Mouse (Mus musculus) spleen, adult 2 months (tissue): ENCODE measurements around the gene Pde3a. TPM values are rescaled to one million over a fixed set of nuclear protein-coding genes. Genes with fewer than 3 reads are reported as not detected.

ENCODE experiments used
- DNase-seq, 2 experiments: peaks; one replicate each; pipeline versions ENCODE4 v3.0.0 to v3.0.0-alpha.2; 2012 to 2021; ENCODE audit warnings: low spot score in 2 of 2, low read depth in 1 of 2
- H3K27ac ChIP-seq: fragments of 200-500 bp; 2 replicates; pipeline ENCODE4 v1.5.1; 2012; ENCODE audit warnings: low read length, inconsistent platforms; ENCODE audit not compliant: insufficient read depth
- H3K27me3 ChIP-seq: fragments of 200-500 bp; 2 replicates; pipeline ENCODE4 v1.6.1; 2012; ENCODE audit warnings: mild to moderate bottlenecking, moderate library complexity, low read length, inconsistent platforms; ENCODE audit not compliant: control insufficient read depth, insufficient read depth
- H3K36me3 ChIP-seq: fragments of 200-500 bp; 2 replicates; pipeline ENCODE4 v1.6.1; 2012; ENCODE audit warnings: mild to moderate bottlenecking, low read length, inconsistent platforms; ENCODE audit not compliant: control insufficient read depth, insufficient read depth
- H3K4me1 ChIP-seq: fragments of 200-500 bp; 2 replicates; pipeline ENCODE4 v1.6.1; 2011; ENCODE audit warnings: inconsistent platforms; ENCODE audit not compliant: control insufficient read depth, insufficient read depth, insufficient read length
- H3K4me3 ChIP-seq: fragments of 200-500 bp; 2 replicates; pipeline ENCODE4 v1.5.1; 2011; ENCODE audit warnings: mild to moderate bottlenecking, inconsistent platforms; ENCODE audit not compliant: insufficient read depth, insufficient read length; ENCODE audit errors: extremely low read depth
- CTCF ChIP-seq: fragments of 200-500 bp; IDR thresholded peaks from 2 replicates; pipeline ENCODE4 v1.5.1; 2011; ENCODE audit warnings: mild to moderate bottlenecking, inconsistent platforms; ENCODE audit not compliant: insufficient read depth, insufficient read length, insufficient replicate concordance; ENCODE audit errors: extremely low read depth
- POLR2A ChIP-seq: fragments of 200-500 bp; IDR thresholded peaks from 2 replicates; pipeline ENCODE4 v1.6.1; 2011; ENCODE audit warnings: low read depth, low read length, inconsistent platforms
- WGBS: fragments of 180-500 bp; shearing (Covaris S2); methylation state at CpG from one replicate; pipeline ENCODE4 v1.1.7; 2018; 5-methylcytosine and 5-hydroxymethylcytosine counted together
- polyA plus RNA-seq: library from polyadenylated mRNA; depleted of rRNA; stranded (reverse); fragments of >200 nt; gene quantifications from 2 replicates; pipeline ENCODE4 v1.2.3, GENCODE M21; 2012

Gene Pde3a
- polyA plus RNA-seq, 1 experiment = 4.8 TPM

DNA sequence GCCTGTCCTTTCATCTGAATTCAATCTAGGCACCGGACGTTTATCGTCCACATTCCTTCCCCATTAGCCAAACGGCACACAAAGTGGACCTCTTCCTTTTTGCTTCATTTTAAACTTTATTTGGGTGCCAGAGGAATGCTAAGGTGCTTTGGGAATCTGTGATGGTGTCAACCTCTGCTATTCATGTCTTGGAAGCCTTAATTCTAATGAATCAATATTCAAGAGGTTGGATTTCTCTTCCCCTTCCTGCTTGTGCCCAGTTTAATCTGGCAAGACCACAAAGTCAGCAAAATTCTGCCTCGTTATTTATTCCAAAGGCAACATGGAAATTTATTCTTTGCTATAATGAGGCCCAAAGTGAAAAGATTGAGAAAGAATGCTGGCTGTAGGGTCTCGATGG is 281.8 kb downstream of the Pde3a start:
- no peak for TF ChIP-seq CTCF
- no peak for TF ChIP-seq POLR2A

DNA sequence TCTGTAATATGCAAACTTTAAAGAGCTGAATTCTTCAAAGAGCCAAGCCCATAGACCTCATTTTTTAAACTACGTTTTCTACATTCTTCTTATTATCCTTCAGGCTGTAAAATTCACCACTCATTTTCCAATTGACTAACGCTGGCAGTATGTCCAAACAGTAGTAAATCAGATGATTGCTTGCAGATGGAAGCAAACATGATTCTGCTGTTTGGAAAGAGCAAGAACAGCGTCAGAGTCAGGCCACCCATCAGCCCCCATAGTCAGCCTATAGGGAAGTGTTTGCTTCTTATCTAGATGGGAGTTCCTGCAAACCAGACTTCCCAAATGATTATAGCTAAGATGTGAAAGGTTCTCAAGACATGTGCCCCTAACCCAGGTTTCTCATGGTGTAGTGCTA is 288.2 kb downstream of the Pde3a start:
- no peaks in the 10 kb centered on the region for H3K4me1 ChIP-seq
- 49% methylated on average over 3 of the region's 3 CpGs for WGBS
- no peak for TF ChIP-seq POLR2A
- TF ChIP-seq CTCF = no peak
- no peak for DNase-seq
- H3K36me3 ChIP-seq = no peaks in the 10 kb centered on the region
- no peak overlapping the region for H3K4me3 ChIP-seq
- no peak overlapping the region for H3K27ac ChIP-seq
- H3K27me3 ChIP-seq = no peaks in the 10 kb centered on the region

More for the DNA sequence above, 281.8 kb downstream of the Pde3a start:
- H3K4me3 ChIP-seq = no peak overlapping the region
- no peak for DNase-seq
- 79% methylated on average over 6 of the region's 6 CpGs for WGBS
- no peaks in the 10 kb centered on the region for H3K27me3 ChIP-seq
- H3K4me1 ChIP-seq = no peaks in the 10 kb centered on the region
- no peaks in the 10 kb centered on the region for H3K36me3 ChIP-seq
- no peak overlapping the region for H3K27ac ChIP-seq

DNA sequence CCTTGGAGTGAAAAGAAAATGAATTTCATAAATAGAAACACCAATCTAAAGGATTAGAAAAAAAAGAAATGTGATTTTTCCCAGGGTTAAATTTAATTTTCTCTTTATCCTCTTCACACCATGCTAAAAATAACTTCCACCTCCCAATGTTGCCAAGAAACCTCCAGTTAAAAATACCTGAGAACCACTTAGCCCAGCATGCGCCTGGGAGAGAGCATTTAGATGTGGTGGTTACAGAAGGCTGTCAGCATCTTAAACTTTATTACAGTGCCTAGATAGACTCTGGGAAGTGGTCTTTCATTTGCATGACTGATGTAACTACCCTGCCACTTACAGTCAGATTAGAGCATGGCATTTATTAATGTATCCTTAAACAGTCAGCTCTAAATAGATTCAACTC is 292.1 kb downstream of the Pde3a start:
- 79% methylated on average over 1 of the region's 1 CpGs for WGBS
- no peaks in the 10 kb centered on the region for H3K36me3 ChIP-seq
- H3K4me1 ChIP-seq = no peaks in the 10 kb centered on the region
- no peak overlapping the region for H3K27ac ChIP-seq
- TF ChIP-seq CTCF (no peak), POLR2A (no peak)
- H3K4me3 ChIP-seq = no peak overlapping the region
- no peak for DNase-seq
- no peaks in the 10 kb centered on the region for H3K27me3 ChIP-seq

DNA sequence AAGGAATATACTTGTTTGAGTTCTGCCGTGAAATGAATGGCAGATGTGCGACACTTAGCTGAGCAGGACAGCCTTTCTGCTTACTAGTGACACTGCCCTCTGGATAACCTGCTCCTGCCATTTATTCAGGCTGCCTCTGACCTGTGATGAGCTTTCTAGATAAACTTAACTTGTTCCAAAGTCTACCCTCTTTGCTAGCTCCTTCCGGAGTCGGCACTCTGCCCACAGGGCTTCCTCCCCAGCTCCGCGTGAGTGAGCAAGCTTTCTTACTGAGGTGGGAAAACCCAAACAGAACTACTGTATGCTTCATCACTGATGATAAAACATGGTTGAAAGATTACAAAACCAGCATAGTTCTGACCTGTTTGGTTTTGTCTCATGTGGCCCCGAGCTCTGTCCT is 294.3 kb downstream of the Pde3a start:
- TF ChIP-seq CTCF = no peak
- no peak for TF ChIP-seq POLR2A

More for the DNA sequence above, 294.3 kb downstream of the Pde3a start:
- no peak overlapping the region for H3K4me3 ChIP-seq
- H3K27ac ChIP-seq = no peak overlapping the region
- WGBS = 86% methylated on average over 7 of the region's 7 CpGs
- H3K4me1 ChIP-seq = no peaks in the 10 kb centered on the region
- H3K36me3 ChIP-seq = no peaks in the 10 kb centered on the region
- no peaks in the 10 kb centered on the region for H3K27me3 ChIP-seq
- no peak for DNase-seq
